Mouse (Mus musculus) bone marrow macrophage, adult 2 months (primary cell): ENCODE measurements around the gene Trmt2a. TPM values are rescaled to one million over a fixed set of nuclear protein-coding genes. Genes with fewer than 3 reads are reported as not detected.

ENCODE experiments used
- H3K27ac ChIP-seq: 2 replicates; pipeline ENCODE4 v1.5.1; 2012; ENCODE audit warnings: low read depth, low read length; ENCODE audit not compliant: insufficient read depth
- H3K4me1 ChIP-seq: 2 replicates; pipeline ENCODE4 v1.6.1; 2012; ENCODE audit warnings: low read length; ENCODE audit not compliant: control insufficient read depth, insufficient read depth
- H3K4me3 ChIP-seq: 2 replicates; pipeline ENCODE4 v1.5.1; 2012; ENCODE audit warnings: mild to moderate bottlenecking, low read length, moderate library complexity; ENCODE audit not compliant: insufficient read depth
- CTCF ChIP-seq: IDR thresholded peaks from 2 replicates; pipeline ENCODE4 v1.5.1; 2012; ENCODE audit warnings: low read depth, mild to moderate bottlenecking, low read length, moderate library complexity
- POLR2A ChIP-seq: IDR thresholded peaks from 2 replicates; pipeline ENCODE4 v1.6.1; 2012; ENCODE audit warnings: mild to moderate bottlenecking, low read depth, low read length, borderline replicate concordance
- polyA plus RNA-seq: library from polyadenylated mRNA; stranded (reverse); fragments of >200 nt; gene quantifications from 2 replicates; pipeline ENCODE4 v1.2.4, GENCODE M21; 2012; ENCODE audit not compliant: missing spikeins, insufficient read depth, insufficient read length

The Trmt2a gene
- 64.4 and 64.9 TPM in 2 replicates for polyA plus RNA-seq

DNA sequence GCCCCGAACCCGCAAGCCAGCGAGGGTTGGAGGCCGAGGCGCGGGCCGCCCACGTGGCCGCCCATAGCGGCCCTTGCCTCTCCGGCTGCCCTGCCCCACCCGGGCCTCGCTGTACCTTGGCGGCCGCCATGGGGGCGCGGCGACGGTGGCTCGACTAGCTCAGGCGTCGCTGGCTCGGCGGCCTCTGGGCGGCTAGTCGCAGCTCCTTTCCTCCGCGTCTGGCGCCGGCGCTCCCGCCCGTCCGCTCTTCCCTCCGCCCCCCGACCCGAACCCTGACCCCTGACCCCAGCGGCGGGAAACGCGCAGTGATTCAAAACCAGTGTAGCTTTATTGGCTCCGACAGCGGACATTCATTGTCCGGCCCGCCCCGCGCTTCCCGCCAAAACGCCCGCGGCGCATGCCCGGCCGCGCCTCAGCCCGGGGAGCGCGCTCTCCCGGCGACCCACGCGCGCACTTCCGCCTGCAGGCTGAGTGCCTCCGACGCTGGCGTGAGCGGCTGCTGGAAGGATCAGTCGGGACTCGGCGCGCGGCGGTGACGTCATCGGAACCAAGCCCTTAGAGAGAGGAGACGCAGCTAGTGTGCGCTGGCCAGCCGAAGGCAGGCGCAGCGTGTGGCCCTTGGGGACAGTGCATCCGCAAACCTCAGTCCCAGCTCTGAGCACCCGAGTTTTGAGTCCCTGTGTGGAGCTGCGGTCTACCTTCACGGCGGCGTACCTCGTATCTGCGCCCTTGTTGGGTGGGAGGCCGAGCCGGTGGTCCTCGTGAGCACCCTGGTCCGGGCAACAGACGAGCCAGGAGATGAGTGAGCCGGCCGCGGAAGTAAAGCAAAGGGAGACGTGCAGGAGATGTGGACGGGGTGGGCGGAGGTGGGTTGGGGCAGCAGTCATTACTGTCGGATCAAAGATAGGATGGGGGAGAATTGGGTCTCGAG, at the start of gene Trmt2a, which contains the start of gene Ranbp1:
Gene Trmt2a (plus strand): TSS at position 247 of the 931 bp plus-strand sequence.
Gene Ranbp1 (minus strand): TSS at position 300 of the 931 bp plus-strand sequence.
- Histone ChIP-seq H3K4me1 (peaks cover 21% of the 10 kb centered on the region), H3K4me3 (peak within 1 kb of the TSS; percentile 99), H3K27ac (peak within 1 kb of the TSS; percentile 88)
- TF ChIP-seq POLR2A (no peak; the same call in 1 of the 2 replicates), CTCF (0 out of 2 replicates have a peak, but pooled peaks have one; percentile 7)

DNA sequence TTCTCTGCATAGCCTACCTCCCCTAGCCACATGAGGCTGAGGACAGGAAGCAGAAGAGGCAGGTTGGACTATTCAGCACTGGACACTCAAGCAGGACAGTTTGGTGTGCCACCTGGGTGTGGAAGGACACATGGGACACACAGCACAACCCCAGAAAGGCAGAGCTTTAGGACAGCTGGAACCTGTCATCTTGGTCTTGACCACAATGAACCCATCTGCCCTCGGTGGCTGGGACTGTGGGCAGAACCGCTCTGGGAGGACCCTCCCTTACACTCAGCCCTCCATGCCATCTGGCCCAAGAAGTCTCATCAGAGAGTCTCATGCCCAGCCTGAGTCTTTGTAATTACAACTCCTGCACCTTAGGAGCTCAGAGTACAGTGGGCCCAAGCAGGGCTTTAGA, 48.4 kb upstream of the Trmt2a start:
- H3K4me3 ChIP-seq = no peak overlapping the region
- no peak overlapping the region for H3K27ac ChIP-seq
- peaks cover 4% of the 10 kb centered on the region for H3K4me1 ChIP-seq
- TF ChIP-seq POLR2A = no peak
- TF ChIP-seq CTCF = no peak

DNA sequence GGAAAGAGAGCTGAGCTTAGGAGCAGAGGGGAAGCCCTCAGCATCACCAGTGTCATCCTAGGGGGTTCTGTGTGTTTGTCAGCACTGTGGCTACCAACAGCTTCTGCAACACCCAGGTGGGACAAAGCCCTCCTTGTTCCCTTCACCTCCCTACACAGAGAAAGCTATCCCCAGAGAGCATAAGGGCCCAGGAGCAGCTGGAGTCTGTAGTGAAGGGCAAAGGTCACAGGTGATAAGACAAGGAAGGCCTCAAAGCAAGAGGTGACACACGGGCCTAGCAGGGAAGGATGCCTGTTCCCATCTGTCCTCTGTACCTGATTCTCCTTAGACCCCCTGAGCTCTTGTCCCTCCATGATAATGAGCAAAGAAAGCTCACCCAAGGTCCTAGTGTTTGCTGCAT, 46.9 kb upstream of the Trmt2a start:
- Histone ChIP-seq H3K27ac (no peak overlapping the region), H3K4me3 (no peak overlapping the region), H3K4me1 (no peaks in the 10 kb centered on the region)
- TF ChIP-seq CTCF (no peak), POLR2A (no peak)

DNA sequence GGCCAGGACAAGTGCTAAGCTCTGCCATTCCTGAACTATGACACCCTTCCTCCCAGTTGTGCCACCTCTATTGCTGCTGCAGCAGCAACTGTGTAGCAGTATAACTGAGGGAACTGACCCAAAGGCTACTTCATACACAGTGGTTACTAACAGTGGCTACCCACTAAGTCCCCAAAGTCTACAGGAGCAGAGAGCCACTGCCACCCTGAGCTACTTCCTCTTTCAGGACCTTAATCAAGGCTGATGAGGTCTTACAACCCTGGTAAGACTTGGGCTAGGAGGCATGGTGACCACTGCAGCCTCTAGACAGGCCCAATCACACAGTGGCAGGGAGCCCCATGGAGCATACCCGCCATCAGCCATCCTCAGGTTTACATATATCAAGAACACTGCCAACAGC, 46.4 kb upstream of the Trmt2a start:
- H3K4me3 ChIP-seq = no peak overlapping the region

DNA sequence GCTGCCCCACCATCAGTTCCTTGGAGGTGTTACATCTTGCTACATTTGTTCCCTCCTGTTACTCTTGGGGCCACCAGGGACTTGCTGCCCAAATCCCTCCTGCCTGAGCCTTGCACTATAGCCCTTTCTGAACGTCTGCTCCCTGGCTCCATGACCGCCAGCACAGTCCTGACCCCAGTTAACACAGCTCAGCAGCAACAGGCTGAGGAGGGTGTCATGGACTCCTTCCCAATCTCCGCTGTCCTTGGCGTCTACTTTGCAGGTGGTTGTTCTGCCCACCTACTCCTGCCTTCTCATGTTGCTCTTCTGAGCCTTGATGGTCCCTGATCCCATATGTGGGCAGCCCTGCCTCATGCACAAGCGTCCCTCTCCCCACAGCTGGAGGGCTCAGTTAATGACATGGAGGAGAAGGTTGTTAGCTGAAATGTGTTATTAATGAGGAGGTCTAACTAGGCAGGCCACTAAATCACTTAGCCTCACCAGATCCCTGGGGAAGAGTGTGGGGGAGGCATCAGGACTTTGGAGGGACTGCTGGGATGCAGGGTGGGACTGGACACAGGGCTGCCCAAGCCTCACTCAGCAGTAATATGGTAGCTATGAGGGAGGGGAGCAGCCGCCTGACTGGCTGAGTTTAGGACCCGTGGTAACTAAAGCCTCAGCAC, 44.9 kb upstream of the Trmt2a start:
- Histone ChIP-seq H3K27ac (no peak overlapping the region), H3K4me3 (no peak overlapping the region), H3K4me1 (no peaks in the 10 kb centered on the region)
- TF ChIP-seq POLR2A = no peak
- TF ChIP-seq CTCF = no peak

More for the DNA sequence above, 46.4 kb upstream of the Trmt2a start:
- H3K4me1 ChIP-seq = no peaks in the 10 kb centered on the region
- no peak for TF ChIP-seq CTCF
- TF ChIP-seq POLR2A = no peak
- no peak overlapping the region for H3K27ac ChIP-seq

DNA sequence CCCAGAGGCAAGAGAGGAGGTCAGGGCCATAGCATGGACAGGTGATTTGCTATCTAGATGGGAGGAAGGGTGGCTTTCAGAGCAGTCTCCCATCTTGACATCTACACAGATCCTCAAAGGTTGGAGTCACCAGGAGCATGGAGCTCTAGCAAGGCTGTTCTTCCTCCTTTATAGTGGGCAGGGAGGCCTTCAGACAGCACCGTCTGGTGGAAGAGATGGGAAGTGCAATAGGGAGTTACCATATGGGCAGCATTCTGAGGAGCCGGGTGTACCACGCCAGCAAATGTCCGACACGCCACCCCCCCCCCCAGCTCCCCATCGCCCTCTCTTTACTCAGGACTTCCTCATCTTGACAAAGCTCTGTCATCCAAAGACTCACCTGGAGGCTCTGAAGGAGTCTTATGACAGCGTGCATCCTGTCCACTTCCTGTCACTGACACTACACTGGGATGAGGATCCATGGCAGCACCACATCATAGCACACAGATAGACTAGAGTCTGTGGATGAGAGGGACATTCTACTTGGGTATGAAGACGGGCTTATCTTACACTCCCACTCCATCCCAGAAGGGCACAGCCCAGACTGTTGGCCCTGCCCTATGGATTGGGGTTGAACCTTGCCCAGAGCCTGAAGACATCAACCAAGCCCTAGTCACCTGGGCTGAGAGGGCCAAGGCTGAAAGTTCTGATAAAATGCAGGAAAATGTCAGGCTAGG, 37.6 kb upstream of the Trmt2a start:
- no peak overlapping the region for H3K4me3 ChIP-seq
- no peak overlapping the region for H3K27ac ChIP-seq
- TF ChIP-seq CTCF (peak; percentile 74), POLR2A (no peak)

DNA sequence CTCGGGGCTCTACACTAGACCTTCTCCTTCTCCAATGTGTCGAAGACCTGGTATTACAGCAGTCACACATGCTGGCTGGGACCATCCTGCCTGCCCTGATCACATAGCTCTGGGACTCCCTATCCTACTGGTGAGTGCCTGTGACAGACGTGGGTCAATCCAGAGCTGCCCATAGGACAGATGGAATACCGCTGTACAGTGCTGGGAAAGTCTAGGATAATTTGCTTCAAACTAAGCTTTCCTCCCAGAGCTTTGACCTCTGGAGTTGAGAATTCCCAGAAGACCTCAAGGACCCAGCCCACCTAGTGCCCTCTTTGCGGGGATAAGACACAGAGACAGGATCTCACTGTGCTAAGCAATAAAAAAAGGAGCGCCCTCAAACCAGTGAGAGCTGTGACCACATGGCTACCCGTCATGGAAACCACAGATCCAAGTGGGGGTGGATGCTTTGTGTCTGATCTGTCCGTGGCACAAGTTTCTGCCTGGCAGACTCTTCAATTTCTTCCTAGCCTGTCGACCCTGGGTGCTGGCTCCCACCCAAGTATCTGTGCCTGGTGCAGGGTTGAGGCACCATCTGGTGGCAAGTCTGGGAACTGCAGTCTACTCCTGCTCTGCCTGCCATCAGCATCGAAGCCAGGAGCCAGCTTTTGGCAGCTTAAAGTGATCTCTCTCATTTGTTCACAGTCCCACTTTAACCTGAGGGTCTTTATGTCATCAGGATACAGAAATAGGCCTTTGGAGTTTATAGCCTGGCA, 36.9 kb upstream of the Trmt2a start:
- TF ChIP-seq CTCF (peak; percentile 98), POLR2A (no peak)
- no peak overlapping the region for H3K27ac ChIP-seq
- no peak overlapping the region for H3K4me3 ChIP-seq
- no peaks in the 10 kb centered on the region for H3K4me1 ChIP-seq

More for the DNA sequence above, 37.6 kb upstream of the Trmt2a start:
- H3K4me1 ChIP-seq = no peaks in the 10 kb centered on the region

DNA sequence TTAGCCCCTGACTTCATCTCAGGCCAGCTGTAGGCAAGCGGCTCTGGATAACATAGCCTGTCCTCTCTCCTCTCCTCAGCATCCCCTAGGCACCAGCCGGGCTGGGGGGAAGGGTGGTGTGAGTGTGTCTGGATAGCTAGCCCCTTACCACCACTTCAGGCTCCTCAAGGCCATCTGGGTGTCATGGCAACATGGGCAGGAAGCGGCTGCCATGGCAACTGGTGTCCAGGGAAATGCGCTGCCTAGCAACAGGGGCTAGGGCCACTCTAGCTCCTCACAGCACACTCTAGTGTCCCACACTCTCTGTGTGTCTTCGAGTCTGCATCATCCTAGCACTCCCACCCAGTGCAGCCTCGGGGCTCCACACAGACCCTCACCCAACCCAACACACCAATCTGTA, 34.8 kb upstream of the Trmt2a start:
- Histone ChIP-seq H3K27ac (no peak overlapping the region), H3K4me1 (no peaks in the 10 kb centered on the region)
- TF ChIP-seq CTCF = no peak
- no peak for TF ChIP-seq POLR2A

DNA sequence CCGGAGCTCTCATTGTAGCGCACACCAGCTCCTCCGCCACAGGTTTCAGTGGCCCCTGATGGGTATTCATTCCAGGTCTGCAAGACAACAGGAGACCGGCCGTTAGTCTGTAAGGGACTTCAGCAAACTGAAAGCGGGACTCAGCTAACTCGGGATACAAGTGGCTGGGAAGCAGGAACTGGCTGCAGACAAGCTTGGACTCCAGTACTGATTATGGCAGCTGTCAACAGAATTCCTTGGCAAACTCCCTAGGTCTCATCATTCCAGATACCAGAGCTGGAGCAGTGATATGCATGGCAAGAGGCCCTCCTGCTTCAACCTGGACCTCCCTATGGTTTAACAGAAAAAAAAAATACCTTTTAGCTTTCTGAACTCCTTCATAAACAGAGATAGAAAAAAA, 33.6 kb upstream of the Trmt2a start:
- Histone ChIP-seq H3K4me1 (peaks cover 2% of the 10 kb centered on the region), H3K27ac (no peak overlapping the region), H3K4me3 (no peak overlapping the region)
- TF ChIP-seq CTCF (no peak), POLR2A (no peak)

More for the DNA sequence above, 34.8 kb upstream of the Trmt2a start:
- no peak overlapping the region for H3K4me3 ChIP-seq
